Mouse (Mus musculus) bone marrow, adult 2 months (tissue): ENCODE results near the gene Yipf3. TPM values are rescaled to one million over a fixed set of nuclear protein-coding genes. Genes with fewer than 3 reads are reported as not detected.

Experiments
- H3K27ac ChIP-seq: fragments of 200-500 bp; 2 replicates; pipeline ENCODE4 v1.5.1; 2012; ENCODE audit warnings: low read depth, mild to moderate bottlenecking, control low read depth, inconsistent platforms, low read length; ENCODE audit not compliant: control insufficient read depth, poor library complexity, insufficient read depth
- H3K4me1 ChIP-seq: fragments of 200-500 bp; 2 replicates; pipeline ENCODE4 v1.6.1; 2011; ENCODE audit warnings: low read length; ENCODE audit not compliant: control insufficient read depth, insufficient read depth
- H3K4me3 ChIP-seq: fragments of 200-500 bp; replicated peaks from 2 replicates; pipeline ENCODE3; 2011; ENCODE audit warnings: mild to moderate bottlenecking, low read depth, low read length, control low read depth; ENCODE audit not compliant: control insufficient read depth
- CTCF ChIP-seq: fragments of 200-500 bp; IDR thresholded peaks from 2 replicates; pipeline ENCODE4 v1.5.1; 2011; ENCODE audit warnings: low read length, control low read depth; ENCODE audit not compliant: control insufficient read depth, insufficient read depth
- POLR2A ChIP-seq: fragments of 200-500 bp; IDR thresholded peaks from 2 replicates; pipeline ENCODE4 v1.6.1; 2011; ENCODE audit warnings: low read depth, mild to moderate bottlenecking, control low read depth, low read length, borderline replicate concordance; ENCODE audit not compliant: control insufficient read depth
- WGBS: fragments of 180-500 bp; shearing (Covaris S2); methylation state at CpG from one replicate; pipeline ENCODE4 v1.1.7; 2018; 5-methylcytosine and 5-hydroxymethylcytosine counted together
- polyA plus RNA-seq: library from polyadenylated mRNA; stranded (reverse); fragments of >200 nt; gene quantifications from 2 replicates; pipeline ENCODE4 v1.2.4, GENCODE M21; 2011; ENCODE audit warnings: low replicate concordance; ENCODE audit not compliant: missing spikeins, insufficient read depth, insufficient read length

Yipf3 gene
- polyA plus RNA-seq, 1 experiment: 103 TPM

- no peaks in the 10 kb centered on the region for H3K4me1 ChIP-seq
- WGBS: 88% methylated on average over 2 of the region's 2 CpGs
- no peak overlapping the region for H3K27ac ChIP-seq
- no peak for TF ChIP-seq CTCF
- no peak for TF ChIP-seq POLR2A
- H3K4me3 ChIP-seq: no peak overlapping the region
Measured at GRCm38 (mm10) chr17:46272058-46272457, 24.2 kb downstream of the Yipf3 start.

DNA sequence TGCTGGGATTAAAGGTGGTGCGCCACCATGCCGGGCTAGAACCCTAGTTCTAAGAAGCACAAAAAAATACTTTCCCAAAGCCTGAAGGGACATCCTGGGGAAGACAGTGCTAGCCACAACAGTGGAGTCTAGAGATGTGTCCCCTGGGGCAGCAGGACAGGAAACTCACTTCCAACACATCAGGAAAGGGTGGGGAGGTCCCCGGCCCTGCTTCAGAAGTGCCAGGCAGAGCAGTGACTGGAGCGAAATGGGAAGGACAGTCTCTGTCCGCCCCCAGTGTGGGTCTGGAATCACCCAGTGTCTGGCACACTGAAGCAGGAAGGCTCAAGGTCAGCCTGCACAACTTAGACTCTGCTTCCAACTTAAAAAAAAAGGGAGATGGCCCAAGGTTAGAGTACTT lies 24.8 kb downstream of the Yipf3 start:
- 87% methylated on average over 5 of the region's 5 CpGs for WGBS

GRCm38 (mm10) chr17:46273803-46274236 lies 25.9 kb downstream of the Yipf3 start:
- WGBS: 76% methylated on average over 1 of the region's 1 CpGs
- TF ChIP-seq POLR2A (no peak), CTCF (no peak)
- H3K4me3 ChIP-seq: no peak overlapping the region

More for the DNA sequence above, 24.8 kb downstream of the Yipf3 start:
- no peak for TF ChIP-seq POLR2A
- no peak for TF ChIP-seq CTCF
- H3K4me3 ChIP-seq: no peak overlapping the region
- no peak overlapping the region for H3K27ac ChIP-seq
- H3K4me1 ChIP-seq: no peaks in the 10 kb centered on the region

DNA sequence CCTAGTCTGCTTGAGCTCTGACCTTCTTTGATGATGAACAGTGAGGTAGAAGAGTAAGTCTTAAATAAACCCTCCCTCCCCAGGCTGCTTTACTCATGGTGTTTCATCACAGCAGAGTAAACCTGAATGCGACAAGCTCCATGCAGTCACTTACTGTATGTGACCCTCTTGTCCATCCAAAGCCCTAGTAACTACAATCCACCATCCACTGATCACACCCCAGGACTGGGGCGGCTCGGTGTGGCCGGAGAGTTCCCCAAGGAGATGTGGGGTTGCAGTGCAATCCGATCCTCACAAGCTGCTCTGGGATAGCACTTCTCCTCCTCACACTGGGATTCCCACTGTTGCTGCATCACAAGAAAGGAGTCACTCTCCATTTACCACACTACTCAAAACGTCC lies 26.6 kb downstream of the Yipf3 start:
- TF ChIP-seq CTCF (no peak), POLR2A (no peak)
- Histone ChIP-seq H3K27ac (no peak overlapping the region), H3K4me3 (no peak overlapping the region), H3K4me1 (no peaks in the 10 kb centered on the region)
- WGBS: 83% methylated on average over 6 of the region's 6 CpGs

More at GRCm38 (mm10) chr17:46273803-46274236, 25.9 kb downstream of the Yipf3 start:
- no peak overlapping the region for H3K27ac ChIP-seq
- H3K4me1 ChIP-seq: no peaks in the 10 kb centered on the region

- Histone ChIP-seq H3K4me1 (no peaks in the 10 kb centered on the region), H3K27ac (no peak overlapping the region), H3K4me3 (no peak overlapping the region)
- TF ChIP-seq POLR2A: no peak
- TF ChIP-seq CTCF: no peak
- 91% methylated on average over 6 of the region's 6 CpGs for WGBS
Measured at GRCm38 (mm10) chr17:46275034-46275433, 27.2 kb downstream of the Yipf3 start.

GRCm38 (mm10) chr17:46275506-46275905 lies 27.6 kb downstream of the Yipf3 start:
- TF ChIP-seq POLR2A: no peak
- no peak for TF ChIP-seq CTCF
- H3K27ac ChIP-seq: no peak overlapping the region
- no peak overlapping the region for H3K4me3 ChIP-seq
- no peaks in the 10 kb centered on the region for H3K4me1 ChIP-seq
- WGBS: 81% methylated on average over 10 of the region's 10 CpGs

DNA sequence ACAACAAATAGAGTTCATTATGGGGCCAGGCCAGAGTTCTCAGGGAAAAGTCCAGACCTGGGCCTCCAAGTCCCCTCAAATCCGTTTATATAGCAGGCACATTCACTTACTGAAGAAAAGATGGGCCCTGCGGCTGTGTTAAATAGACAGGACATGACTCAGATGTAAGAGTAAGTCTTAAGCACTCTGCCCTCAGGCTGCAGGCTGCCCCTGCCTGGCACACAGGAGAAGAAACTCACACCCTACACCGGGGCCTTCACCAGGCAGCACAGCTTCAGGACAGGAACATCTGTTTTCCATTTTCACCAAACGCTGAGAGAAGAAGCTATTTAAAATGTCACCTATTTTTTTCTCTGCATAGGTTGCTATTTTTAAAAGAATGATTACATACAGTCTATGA lies 29.7 kb downstream of the Yipf3 start:
- TF ChIP-seq POLR2A (no peak), CTCF (no peak)
- WGBS: 87% methylated on average over 4 of the region's 4 CpGs
- Histone ChIP-seq H3K4me3 (no peak overlapping the region), H3K4me1 (peaks cover 1% of the 10 kb centered on the region; the same call in 1 of the 2 replicates), H3K27ac (no peak overlapping the region)

DNA sequence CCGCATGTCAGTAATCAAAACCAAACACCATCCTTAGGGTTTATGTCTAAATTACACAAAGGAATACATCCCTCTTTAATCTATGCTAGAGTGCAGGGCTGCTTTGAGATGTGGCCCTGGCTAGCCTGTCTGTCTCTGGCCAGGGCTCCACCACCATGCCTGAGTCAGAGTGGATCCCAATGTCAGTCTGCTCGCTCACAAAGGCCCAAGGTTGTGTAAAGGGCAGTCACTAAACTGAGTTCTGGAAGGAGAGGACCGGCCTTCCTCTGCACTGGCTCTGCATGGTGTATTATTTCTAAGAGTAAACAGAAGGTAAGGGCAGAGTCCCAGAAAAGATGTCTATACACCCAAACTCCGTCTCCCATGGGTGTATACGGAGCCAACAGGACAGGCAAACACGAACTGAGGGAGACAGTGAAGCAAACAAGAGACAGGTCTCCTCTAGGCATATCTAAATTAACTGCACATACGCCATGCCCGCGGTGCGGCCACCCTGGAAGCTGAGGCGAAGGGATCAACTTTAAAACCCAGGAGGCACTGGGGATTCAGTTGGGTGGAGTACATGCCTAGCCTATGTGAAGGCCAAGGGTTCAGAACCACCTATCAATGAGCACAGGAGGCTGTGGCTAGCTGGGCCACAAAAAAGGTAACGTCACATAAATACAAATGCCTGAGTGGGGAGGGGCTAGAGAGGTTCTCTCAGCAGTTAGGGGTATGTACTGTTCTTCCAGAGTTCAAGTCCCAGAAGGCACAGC lies 30.3 kb downstream of the Yipf3 start:
- 90% methylated on average over 12 of the region's 12 CpGs for WGBS
- peaks cover 1% of the 10 kb centered on the region; the same call in 1 of the 2 replicates for H3K4me1 ChIP-seq
- no peak for TF ChIP-seq CTCF
- no peak for TF ChIP-seq POLR2A
- H3K4me3 ChIP-seq: no peak overlapping the region
- no peak overlapping the region for H3K27ac ChIP-seq

DNA sequence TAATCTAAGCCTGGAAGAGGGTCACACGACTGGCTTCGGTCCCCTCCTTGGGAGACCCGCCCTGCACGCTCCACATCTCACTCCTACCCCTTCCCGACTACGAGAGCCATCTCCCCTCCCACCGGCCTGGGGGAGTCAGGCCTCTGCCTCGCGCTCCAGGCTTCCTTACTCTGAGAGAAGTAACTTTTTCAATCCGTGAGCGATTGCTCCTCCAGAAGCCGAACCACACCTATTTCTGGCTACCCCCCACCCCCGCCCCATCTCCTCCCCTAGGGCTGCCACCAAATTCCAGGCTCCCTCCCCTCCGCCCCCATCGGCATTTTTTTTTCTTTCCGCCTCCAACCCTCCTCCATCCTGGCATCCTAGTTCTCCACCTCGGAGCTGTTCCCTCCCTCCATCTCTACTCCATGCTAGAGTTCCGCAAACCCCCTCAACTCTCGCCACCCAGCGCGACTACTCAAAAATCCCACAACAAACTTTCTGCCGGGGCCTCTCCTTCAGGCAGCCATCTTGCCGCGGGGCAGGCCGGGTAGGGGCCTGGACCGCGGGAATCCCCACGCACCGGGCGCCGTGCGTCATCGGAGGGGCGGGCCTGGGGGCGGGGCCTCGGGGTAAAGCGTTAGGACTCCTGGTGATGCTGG lies 34.7 kb downstream of the Yipf3 start, which contains the start of gene Tjap1:
Gene Tjap1, minus strand, starts transcription at position 544 of the 641 bp plus-strand sequence.
- Histone ChIP-seq H3K4me1 (peaks cover 1% of the 10 kb centered on the region; the same call in 1 of the 2 replicates), H3K27ac (peak within 1 kb of the TSS; percentile 48; the same call in 1 of the 2 replicates), H3K4me3 (peak within 1 kb of the TSS; percentile 95)
- WGBS: 1% methylated on average over 37 of the region's 37 CpGs
- peak; percentile 45; the same call in 1 of the 2 replicates for TF ChIP-seq POLR2A
- no peak for TF ChIP-seq CTCF
